Mouse (Mus musculus): Measurements from ENCODE around the gene Zfp423. TPM values are rescaled to one million over a fixed set of nuclear protein-coding genes. Genes with fewer than 3 reads are reported as not detected.
A peak's percentile ranks its signal among the peaks of the same experiment; 100 is the strongest.

Gene Zfp423
- total and polyA plus RNA-seq, 2 experiments from 2014 or later = 1.9 to 7.9 TPM

- no peak overlapping the region for H3K9ac ChIP-seq (replicated peaks; ENCODE audit: low read depth, low read length)
- H3K27me3 ChIP-seq (ENCODE audit: control insufficient read depth, insufficient read depth, low read length) = no peaks in the 10 kb centered on the region
- no peaks in the 10 kb centered on the region for H3K4me1 ChIP-seq (ENCODE audit: control insufficient read depth, insufficient read depth)
- H3K36me3 ChIP-seq (replicated peaks; ENCODE audit: control insufficient read depth, insufficient read depth, low read length) = no peaks in the 10 kb centered on the region
- H3K9me3 ChIP-seq (replicated peaks; ENCODE audit: control insufficient read depth, low read length) = no peaks in the 10 kb centered on the region
- no peak for ATAC-seq (ENCODE audit: insufficient read depth, low read depth)
- DNase-seq (ENCODE audit: low spot score) = no peak
- H3K27ac ChIP-seq (ENCODE audit: low read depth) = no peak overlapping the region
- no peak overlapping the region for H3K4me2 ChIP-seq (ENCODE audit: low read depth, low read length)
- H3K4me3 ChIP-seq (ENCODE audit: low read depth, low read length) = no peak overlapping the region
- no peak for TF ChIP-seq CTCF (IDR thresholded peaks at IDR 0.05; ENCODE audit: low read depth)
- no peak for TF ChIP-seq EP300 (IDR thresholded peaks at IDR 0.05; ENCODE audit: low read depth)
- 69% methylated on average over 13 of the region's 13 CpGs for WGBS
These were observed 64.0 kb downstream of the Zfp423 start for GRCm38 (mm10) chr8:87895203-87896041.

GRCm38 (mm10) chr8:87894287-87894686, 65.1 kb downstream of the Zfp423 start:
- no peaks in the 10 kb centered on the region for H3K36me3 ChIP-seq (replicated peaks; ENCODE audit: control insufficient read depth, insufficient read depth, low read length)
- TF ChIP-seq CTCF (IDR thresholded peaks at IDR 0.05; ENCODE audit: low read depth) (no peak), EP300 (IDR thresholded peaks at IDR 0.05; ENCODE audit: low read depth) (no peak)
- H3K9ac ChIP-seq (replicated peaks; ENCODE audit: low read depth, low read length) = no peak overlapping the region
- H3K9me3 ChIP-seq (replicated peaks; ENCODE audit: control insufficient read depth, low read length) = no peaks in the 10 kb centered on the region
- ATAC-seq (ENCODE audit: insufficient read depth, low read depth) = no peak
- H3K4me3 ChIP-seq (ENCODE audit: low read depth, low read length) = no peak overlapping the region
- no peak overlapping the region for H3K27ac ChIP-seq (ENCODE audit: low read depth)
- no peaks in the 10 kb centered on the region for H3K4me1 ChIP-seq (ENCODE audit: control insufficient read depth, insufficient read depth)
- DNase-seq (ENCODE audit: low spot score) = no peak
- H3K4me2 ChIP-seq (ENCODE audit: low read depth, low read length) = no peak overlapping the region
- WGBS = 57% methylated on average over 8 of the region's 8 CpGs
- no peaks in the 10 kb centered on the region for H3K27me3 ChIP-seq (ENCODE audit: control insufficient read depth, insufficient read depth, low read length)

DNA sequence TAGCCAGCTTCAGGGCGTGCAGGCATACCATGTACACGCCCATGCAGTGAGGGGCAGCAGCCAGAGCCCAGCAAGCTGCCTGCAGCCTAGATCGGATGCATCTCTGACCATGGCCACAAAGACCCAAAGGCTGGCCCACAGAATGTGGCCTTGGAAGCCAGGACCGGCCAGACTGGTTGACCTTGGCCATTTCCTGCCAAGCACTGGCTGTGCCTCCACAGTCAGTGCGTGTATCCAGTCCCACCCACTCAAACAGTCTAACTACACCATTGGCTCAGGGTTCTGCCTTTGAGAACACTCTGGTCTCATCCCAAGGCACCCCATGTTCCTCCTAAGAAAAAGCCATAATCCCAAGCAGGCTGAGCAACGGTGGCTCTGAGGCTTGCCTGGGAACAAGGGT, 65.8 kb downstream of the Zfp423 start:
- no peak for DNase-seq (ENCODE audit: low spot score)
- ATAC-seq (ENCODE audit: insufficient read depth, low read depth) = no peak
- 69% methylated on average over 6 of the region's 6 CpGs for WGBS
- Histone ChIP-seq H3K9me3 (replicated peaks; ENCODE audit: control insufficient read depth, low read length) (no peaks in the 10 kb centered on the region), H3K4me3 (ENCODE audit: low read depth, low read length) (no peak overlapping the region), H3K27me3 (ENCODE audit: control insufficient read depth, insufficient read depth, low read length) (no peaks in the 10 kb centered on the region), H3K4me1 (ENCODE audit: control insufficient read depth, insufficient read depth) (no peaks in the 10 kb centered on the region), H3K4me2 (ENCODE audit: low read depth, low read length) (no peak overlapping the region), H3K9ac (replicated peaks; ENCODE audit: low read depth, low read length) (no peak overlapping the region), H3K36me3 (replicated peaks; ENCODE audit: control insufficient read depth, insufficient read depth, low read length) (no peaks in the 10 kb centered on the region), H3K27ac (ENCODE audit: low read depth) (no peak overlapping the region)
- TF ChIP-seq CTCF (IDR thresholded peaks at IDR 0.05; ENCODE audit: low read depth) (no peak), EP300 (IDR thresholded peaks at IDR 0.05; ENCODE audit: low read depth) (no peak)

DNA sequence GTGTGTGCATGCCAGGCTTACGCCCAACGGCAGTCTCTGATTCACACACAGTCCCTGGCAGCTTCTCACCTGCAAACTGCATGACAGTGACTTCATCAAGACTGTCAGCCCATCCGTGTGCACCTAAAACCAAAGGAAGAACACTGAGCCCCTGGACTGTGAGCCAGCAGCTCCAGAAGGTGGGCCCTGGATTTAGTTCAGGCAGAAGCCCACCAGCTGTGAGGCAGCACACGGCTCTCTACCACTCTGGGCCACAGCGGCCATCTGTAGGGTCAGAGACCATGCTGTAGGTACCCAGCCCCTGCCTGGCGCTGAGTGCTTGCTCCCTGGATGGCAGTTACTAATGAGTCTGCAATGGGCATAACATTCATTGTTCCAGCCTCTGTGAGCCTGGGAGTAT, 66.5 kb downstream of the Zfp423 start:
- no peaks in the 10 kb centered on the region for H3K36me3 ChIP-seq (replicated peaks; ENCODE audit: control insufficient read depth, insufficient read depth, low read length)
- no peak overlapping the region for H3K27ac ChIP-seq (ENCODE audit: low read depth)
- WGBS = 86% methylated on average over 6 of the region's 6 CpGs
- DNase-seq (ENCODE audit: low spot score) (no peak), ATAC-seq (ENCODE audit: insufficient read depth, low read depth) (no peak)
- no peak overlapping the region for H3K4me3 ChIP-seq (ENCODE audit: low read depth, low read length)
- no peaks in the 10 kb centered on the region for H3K27me3 ChIP-seq (ENCODE audit: control insufficient read depth, insufficient read depth, low read length)
- no peak overlapping the region for H3K9ac ChIP-seq (replicated peaks; ENCODE audit: low read depth, low read length)
- no peak overlapping the region for H3K4me2 ChIP-seq (ENCODE audit: low read depth, low read length)
- H3K9me3 ChIP-seq (replicated peaks; ENCODE audit: control insufficient read depth, low read length) = no peaks in the 10 kb centered on the region
- no peak for TF ChIP-seq CTCF (IDR thresholded peaks at IDR 0.05; ENCODE audit: low read depth)
- no peak for TF ChIP-seq EP300 (IDR thresholded peaks at IDR 0.05; ENCODE audit: low read depth)
- H3K4me1 ChIP-seq (ENCODE audit: control insufficient read depth, insufficient read depth) = no peaks in the 10 kb centered on the region

GRCm38 (mm10) chr8:87891884-87892283, 67.5 kb downstream of the Zfp423 start:
- Histone ChIP-seq H3K27ac (ENCODE audit: low read depth) (0 out of 2 replicates have a peak overlapping the region, but pooled peaks have one; percentile 16), H3K36me3 (replicated peaks; ENCODE audit: control insufficient read depth, insufficient read depth, low read length) (no peaks in the 10 kb centered on the region), H3K4me2 (ENCODE audit: low read depth, low read length) (no peak overlapping the region), H3K9me3 (replicated peaks; ENCODE audit: control insufficient read depth, low read length) (no peaks in the 10 kb centered on the region), H3K4me1 (ENCODE audit: control insufficient read depth, insufficient read depth) (no peaks in the 10 kb centered on the region), H3K27me3 (ENCODE audit: control insufficient read depth, insufficient read depth, low read length) (no peaks in the 10 kb centered on the region), H3K9ac (replicated peaks; ENCODE audit: low read depth, low read length) (no peak overlapping the region), H3K4me3 (ENCODE audit: low read depth, low read length) (no peak overlapping the region)
- TF ChIP-seq EP300 (IDR thresholded peaks at IDR 0.05; ENCODE audit: low read depth) (no peak), CTCF (IDR thresholded peaks at IDR 0.05; ENCODE audit: low read depth) (no peak)
- peak; percentile 44; the same call in 1 of the 2 replicates for ATAC-seq (ENCODE audit: insufficient read depth, low read depth)
- DNase-seq (ENCODE audit: low spot score) = no peak

DNA sequence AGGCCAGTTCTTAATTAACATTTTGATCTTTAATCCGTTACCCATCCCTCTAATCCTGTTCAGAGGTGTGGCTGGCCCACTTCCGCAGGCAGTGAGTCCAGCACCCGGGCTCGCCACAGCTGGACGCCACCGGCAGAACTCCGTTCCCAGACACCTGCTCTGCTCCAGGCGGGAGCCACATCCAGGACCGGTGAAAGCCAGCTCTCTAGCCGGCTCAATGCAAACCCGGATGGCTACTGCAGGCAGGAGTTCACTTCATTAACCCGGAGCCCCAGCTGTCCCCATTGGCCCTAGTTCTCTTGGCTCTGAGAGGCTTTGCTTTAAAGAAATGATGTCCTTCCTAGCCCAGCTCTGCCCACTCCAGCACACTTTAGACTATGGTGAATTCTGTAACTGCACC, 71.4 kb downstream of the Zfp423 start:
- 78% methylated on average over 12 of the region's 12 CpGs for WGBS
- ATAC-seq (ENCODE audit: insufficient read depth, low read depth) = no peak; the same call in 1 of the 2 replicates
- TF ChIP-seq EP300 (IDR thresholded peaks at IDR 0.05; ENCODE audit: low read depth) (no peak), CTCF (IDR thresholded peaks at IDR 0.05; ENCODE audit: low read depth) (no peak)
- no peaks in the 10 kb centered on the region for H3K27me3 ChIP-seq (ENCODE audit: control insufficient read depth, insufficient read depth, low read length)
- no peak for DNase-seq (ENCODE audit: low spot score)
- H3K9ac ChIP-seq (replicated peaks; ENCODE audit: low read depth, low read length) = no peak overlapping the region
- H3K27ac ChIP-seq (ENCODE audit: low read depth) = no peak overlapping the region
- H3K4me3 ChIP-seq (ENCODE audit: low read depth, low read length) = no peak overlapping the region
- no peaks in the 10 kb centered on the region for H3K36me3 ChIP-seq (replicated peaks; ENCODE audit: control insufficient read depth, insufficient read depth, low read length)
- H3K4me2 ChIP-seq (ENCODE audit: low read depth, low read length) = no peak overlapping the region
- no peaks in the 10 kb centered on the region for H3K9me3 ChIP-seq (replicated peaks; ENCODE audit: control insufficient read depth, low read length)
- no peaks in the 10 kb centered on the region for H3K4me1 ChIP-seq (ENCODE audit: control insufficient read depth, insufficient read depth)

All from heart, postnatal 0 days (tissue).